Mouse (Mus musculus) limb, embryonic 11.5 days (tissue): ENCODE results near the gene Dcn. TPM values are rescaled to one million over a fixed set of nuclear protein-coding genes. Genes with fewer than 3 reads are reported as not detected.
A peak's percentile ranks its signal among the peaks of the same experiment; 100 is the strongest.

Source experiments
- ATAC-seq: fragments of 200-750 bp; cut with Nextera tagmentation; 2 replicates; pipeline ENCODE4 v1.8.0; 2017; ENCODE audit warnings: low read depth; ENCODE audit not compliant: insufficient number of reproducible peaks, low FRiP score, low TSS enrichment
- DNase-seq: peaks from one replicate; pipeline ENCODE4 v3.0.0-alpha.2; 2015; ENCODE audit warnings: low spot score
- H3K27ac ChIP-seq: fragments of 300-500 bp; sonication (generic); replicated peaks from 2 replicates; pipeline ENCODE4 v1.5.1; 2014; ENCODE audit warnings: low read depth, mild to moderate bottlenecking, low read length
- H3K27me3 ChIP-seq: fragments of 300-500 bp; sonication (generic); 2 replicates; pipeline ENCODE4 v1.6.1; 2014; ENCODE audit warnings: mild to moderate bottlenecking, low read length, mixed read lengths; ENCODE audit not compliant: control insufficient read depth, insufficient read depth
- H3K36me3 ChIP-seq: fragments of 300-500 bp; sonication (generic); 2 replicates; pipeline ENCODE4 v1.6.1; 2014; ENCODE audit warnings: mild to moderate bottlenecking, low read length, moderate library complexity, mixed read lengths; ENCODE audit not compliant: control insufficient read depth, insufficient read depth
- H3K4me1 ChIP-seq: fragments of 300-500 bp; sonication (generic); 2 replicates; pipeline ENCODE4 v1.6.1; 2014; ENCODE audit warnings: low read length, mixed read lengths; ENCODE audit not compliant: control insufficient read depth, insufficient read depth
- H3K4me2 ChIP-seq: fragments of 300-500 bp; sonication (generic); 2 replicates; pipeline ENCODE4 v1.6.1; 2014; ENCODE audit warnings: low read depth, mild to moderate bottlenecking, moderate library complexity; ENCODE audit not compliant: severe bottlenecking
- H3K4me3 ChIP-seq: fragments of 300-500 bp; sonication (generic); 2 replicates; pipeline ENCODE4 v1.5.1; 2014; ENCODE audit warnings: low read depth, low read length
- H3K9ac ChIP-seq: fragments of 300-500 bp; sonication (generic); 2 replicates; pipeline ENCODE4 v1.6.1; 2014; ENCODE audit warnings: mild to moderate bottlenecking, low read length
- H3K9me3 ChIP-seq: fragments of 300-500 bp; sonication (generic); 2 replicates; pipeline ENCODE4 v1.6.1; 2016; ENCODE audit warnings: low read length; ENCODE audit not compliant: control insufficient read depth
- WGBS: fragments of 180-500 bp; shearing (Covaris S2); extraction: QIAGEN DNeasy Blood & Tissue Kit; methylation state at CpG from one replicate; pipeline ENCODE4 v1.1.7; 2014; 5-methylcytosine and 5-hydroxymethylcytosine counted together
- polyA plus RNA-seq: library from polyadenylated mRNA; unstranded; fragments of >200 nt; fragmentation: Nextera tagmentation; extraction: Ambion mirVana; gene quantifications from 2 replicates; pipeline ENCODE4 v1.2.1, GENCODE M21; 2014

The Dcn gene
- polyA plus RNA-seq, 1 experiment from 2014 or later = 13.3 TPM

DNA sequence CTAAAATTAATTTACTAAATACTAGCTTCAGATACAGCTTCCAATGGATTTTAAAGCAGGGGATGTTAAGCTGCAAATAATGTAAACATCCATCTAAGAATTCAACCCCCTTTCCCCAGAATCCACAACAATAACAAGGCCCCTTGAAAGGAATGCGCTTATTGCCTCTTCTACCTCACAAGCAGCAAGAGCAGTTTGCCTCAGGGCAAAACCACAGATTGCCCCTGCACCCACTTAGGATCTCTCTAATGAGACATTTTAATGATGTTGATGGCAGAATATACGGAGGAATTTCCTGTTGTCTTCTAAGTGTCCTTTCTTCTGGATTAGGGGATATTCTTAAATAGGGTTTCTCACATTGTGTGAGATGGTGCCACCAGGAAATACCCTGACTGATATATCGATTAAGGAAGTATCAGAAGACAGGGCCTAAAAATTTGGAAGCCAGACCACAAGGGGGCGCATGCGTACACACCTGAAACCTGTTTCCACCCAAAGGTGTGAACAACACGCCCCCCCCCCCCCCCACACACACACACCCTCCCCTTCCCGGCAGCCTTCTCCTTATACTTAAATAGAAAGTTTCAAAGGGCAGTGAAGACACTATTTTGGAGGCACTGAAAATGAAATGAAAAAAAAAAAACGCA, 88.2 kb downstream of the Dcn start:
- Histone ChIP-seq H3K4me2 (no peak overlapping the region), H3K9me3 (no peaks in the 10 kb centered on the region), H3K27me3 (no peaks in the 10 kb centered on the region), H3K36me3 (no peaks in the 10 kb centered on the region), H3K4me1 (no peaks in the 10 kb centered on the region), H3K27ac (no peak overlapping the region), H3K4me3 (no peak overlapping the region), H3K9ac (no peak overlapping the region)
- WGBS = 55% methylated on average over 8 of the region's 8 CpGs
- no peak for ATAC-seq
- peak; percentile 35 for DNase-seq

Other genes with a start within 250 kb of the Dcn start
- gene Lum, start 85.5 kb downstream of the Dcn start, polyA plus RNA-seq = 58.0 and 58.1 TPM in 2 replicates
- 6.4 and 10.9 TPM in 2 replicates for gene Kera, start 127.3 kb downstream of the Dcn start, polyA plus RNA-seq
- 0.54 and 1.4 TPM in 2 replicates for gene Epyc, start 164.5 kb downstream of the Dcn start, polyA plus RNA-seq
- not detected in 2 replicates for gene Ccer1, start 213.4 kb downstream of the Dcn start, polyA plus RNA-seq
- not detected in 2 replicates for gene C030005K15Rik, start 247.1 kb downstream of the Dcn start, polyA plus RNA-seq